Mouse (Mus musculus) kidney, embryonic 14.5 days (tissue): ENCODE measurements around the gene Ccz1. TPM values are rescaled to one million over a fixed set of nuclear protein-coding genes. Genes with fewer than 3 reads are reported as not detected.
A peak's percentile ranks its signal among the peaks of the same experiment; 100 is the strongest.

Source experiments
- ATAC-seq: fragments of 200-750 bp; cut with Nextera tagmentation; 2 replicates; pipeline ENCODE4 v1.8.0; 2017; ENCODE audit warnings: moderate number of reproducible peaks, mild to moderate bottlenecking, moderate TSS enrichment, moderate library complexity; ENCODE audit not compliant: low FRiP score, low TSS enrichment
- H3K27ac ChIP-seq: fragments of 300-500 bp; sonication (generic); 2 replicates; pipeline ENCODE4 v1.5.1; 2014; ENCODE audit warnings: low read depth, mild to moderate bottlenecking, low read length, moderate library complexity, mixed read lengths
- H3K27me3 ChIP-seq: fragments of 300-500 bp; sonication (generic); 2 replicates; pipeline ENCODE4 v1.6.1; 2014; ENCODE audit warnings: mild to moderate bottlenecking, low read length; ENCODE audit not compliant: control insufficient read depth, insufficient read depth
- H3K36me3 ChIP-seq: fragments of 300-500 bp; sonication (generic); 2 replicates; pipeline ENCODE4 v1.6.1; 2014; ENCODE audit warnings: low read length, mixed read lengths; ENCODE audit not compliant: control insufficient read depth, insufficient read depth
- H3K4me1 ChIP-seq: fragments of 300-500 bp; sonication (generic); 2 replicates; pipeline ENCODE4 v1.6.1; 2014; ENCODE audit warnings: low read length, mixed read lengths; ENCODE audit not compliant: control insufficient read depth, insufficient read depth
- H3K4me2 ChIP-seq: fragments of 300-500 bp; sonication (generic); replicated peaks from 2 replicates; pipeline ENCODE4 v1.6.1; 2014; ENCODE audit warnings: low read depth, mild to moderate bottlenecking, low read length
- H3K4me3 ChIP-seq: fragments of 300-500 bp; sonication (generic); 2 replicates; pipeline ENCODE4 v1.5.1; 2014; ENCODE audit warnings: mild to moderate bottlenecking, low read length
- H3K9ac ChIP-seq: fragments of 300-500 bp; sonication (generic); 2 replicates; pipeline ENCODE4 v1.6.1; 2014; ENCODE audit warnings: low read depth, mild to moderate bottlenecking, low read length, moderate library complexity
- H3K9me3 ChIP-seq: fragments of 300-500 bp; sonication (generic); 2 replicates; pipeline ENCODE4 v1.6.1; 2016; ENCODE audit warnings: low read length; ENCODE audit not compliant: control insufficient read depth
- WGBS: fragments of 180-500 bp; shearing (Covaris S2); extraction: QIAGEN DNeasy Blood & Tissue Kit; methylation state at CpG from one replicate; pipeline ENCODE4 v1.1.7; 2014; 5-methylcytosine and 5-hydroxymethylcytosine counted together
- polyA plus RNA-seq: library from polyadenylated mRNA; unstranded; fragments of >200 nt; fragmentation: Nextera tagmentation; extraction: Ambion mirVana; gene quantifications from 2 replicates; pipeline ENCODE4 v1.2.1, GENCODE M21; 2014

Gene Ccz1
- polyA plus RNA-seq, 1 experiment from 2014 or later = 97.1 TPM

GRCm38 (mm10) chr5:143985381-143985780, 29.3 kb downstream of the Ccz1 start:
- Histone ChIP-seq H3K4me1 (0 out of 2 replicates have a peak, but pooled peaks cover 2% of the 10 kb centered on the region), H3K9ac (no peak overlapping the region), H3K27me3 (no peaks in the 10 kb centered on the region), H3K9me3 (no peaks in the 10 kb centered on the region), H3K36me3 (peaks cover 47% of the 10 kb centered on the region), H3K27ac (no peak overlapping the region), H3K4me2 (no peak overlapping the region), H3K4me3 (no peak overlapping the region)
- WGBS = 92% methylated on average over 7 of the region's 7 CpGs
- no peak for ATAC-seq

GRCm38 (mm10) chr5:143982361-143982760, 32.3 kb downstream of the Ccz1 start:
- no peaks in the 10 kb centered on the region for H3K27me3 ChIP-seq
- 0 out of 2 replicates have a peak, but pooled peaks cover 2% of the 10 kb centered on the region for H3K4me1 ChIP-seq
- peaks cover 17% of the 10 kb centered on the region for H3K36me3 ChIP-seq
- no peak for ATAC-seq
- H3K27ac ChIP-seq = no peak overlapping the region
- H3K9ac ChIP-seq = no peak overlapping the region
- WGBS = 80% methylated on average over 2 of the region's 2 CpGs
- no peak overlapping the region for H3K4me3 ChIP-seq
- no peak overlapping the region for H3K4me2 ChIP-seq
- no peaks in the 10 kb centered on the region for H3K9me3 ChIP-seq

GRCm38 (mm10) chr5:143980858-143981257, 33.8 kb downstream of the Ccz1 start:
- Histone ChIP-seq H3K4me3 (no peak overlapping the region), H3K9me3 (no peaks in the 10 kb centered on the region), H3K4me2 (no peak overlapping the region), H3K27ac (no peak overlapping the region), H3K36me3 (peaks cover 8% of the 10 kb centered on the region), H3K9ac (no peak overlapping the region), H3K27me3 (no peaks in the 10 kb centered on the region), H3K4me1 (0 out of 2 replicates have a peak, but pooled peaks cover 2% of the 10 kb centered on the region)
- WGBS = 27% methylated on average over 9 of the region's 9 CpGs
- 0 out of 2 replicates have a peak, but pooled peaks have one; percentile 60 for ATAC-seq

- Histone ChIP-seq H3K9me3 (no peaks in the 10 kb centered on the region), H3K27me3 (no peaks in the 10 kb centered on the region)
- 71% methylated on average over 16 of the region's 16 CpGs for WGBS
Observed at GRCm38 (mm10) chr5:143976726-143977431, 37.8 kb downstream of the Ccz1 start.

GRCm38 (mm10) chr5:143976232-143976631, 38.4 kb downstream of the Ccz1 start:
- no peak for ATAC-seq
- Histone ChIP-seq H3K4me1 (0 out of 2 replicates have a peak, but pooled peaks cover 2% of the 10 kb centered on the region), H3K27ac (no peak overlapping the region), H3K36me3 (no peaks in the 10 kb centered on the region), H3K4me2 (no peak overlapping the region), H3K9ac (no peak overlapping the region), H3K4me3 (no peak overlapping the region), H3K9me3 (no peaks in the 10 kb centered on the region), H3K27me3 (no peaks in the 10 kb centered on the region)
- 89% methylated on average over 11 of the region's 11 CpGs for WGBS

More at GRCm38 (mm10) chr5:143976726-143977431, 37.8 kb downstream of the Ccz1 start:
- Histone ChIP-seq H3K9ac (no peak overlapping the region), H3K4me1 (0 out of 2 replicates have a peak, but pooled peaks cover 2% of the 10 kb centered on the region), H3K36me3 (no peaks in the 10 kb centered on the region), H3K27ac (no peak overlapping the region), H3K4me3 (no peak overlapping the region), H3K4me2 (no peak overlapping the region)
- no peak for ATAC-seq

GRCm38 (mm10) chr5:143975631-143975933, 39.1 kb downstream of the Ccz1 start:
- Histone ChIP-seq H3K27me3 (no peaks in the 10 kb centered on the region), H3K36me3 (no peaks in the 10 kb centered on the region), H3K27ac (no peak overlapping the region), H3K4me1 (no peaks in the 10 kb centered on the region), H3K4me2 (no peak overlapping the region), H3K9ac (no peak overlapping the region), H3K9me3 (no peaks in the 10 kb centered on the region), H3K4me3 (no peak overlapping the region)
- 52% methylated on average over 2 of the region's 2 CpGs for WGBS
- ATAC-seq = peak; percentile 32; the same call in 1 of the 2 replicates

GRCm38 (mm10) chr5:143974931-143975630, 39.6 kb downstream of the Ccz1 start:
- Histone ChIP-seq H3K27me3 (no peaks in the 10 kb centered on the region), H3K27ac (no peak overlapping the region), H3K4me1 (no peaks in the 10 kb centered on the region), H3K4me3 (no peak overlapping the region), H3K9me3 (no peaks in the 10 kb centered on the region), H3K9ac (no peak overlapping the region), H3K36me3 (no peaks in the 10 kb centered on the region), H3K4me2 (no peak overlapping the region)
- ATAC-seq = peak; percentile 84
- WGBS = 44% methylated on average over 4 of the region's 4 CpGs

- ATAC-seq = no peak
- no peak overlapping the region for H3K9ac ChIP-seq
- no peak overlapping the region for H3K4me3 ChIP-seq
- H3K27ac ChIP-seq = no peak overlapping the region
- H3K9me3 ChIP-seq = no peaks in the 10 kb centered on the region
- no peak overlapping the region for H3K4me2 ChIP-seq
- no peaks in the 10 kb centered on the region for H3K36me3 ChIP-seq
- no peaks in the 10 kb centered on the region for H3K27me3 ChIP-seq
- 47% methylated on average over 3 of the region's 3 CpGs for WGBS
- no peaks in the 10 kb centered on the region for H3K4me1 ChIP-seq
Observed at GRCm38 (mm10) chr5:143972628-143973027, 42.0 kb downstream of the Ccz1 start.

GRCm38 (mm10) chr5:143966671-143967070, 48.0 kb downstream of the Ccz1 start:
- Histone ChIP-seq H3K27ac (no peak overlapping the region), H3K4me3 (no peak overlapping the region), H3K4me1 (no peaks in the 10 kb centered on the region), H3K4me2 (no peak overlapping the region), H3K9ac (no peak overlapping the region), H3K9me3 (no peaks in the 10 kb centered on the region), H3K27me3 (no peaks in the 10 kb centered on the region), H3K36me3 (no peaks in the 10 kb centered on the region)
- ATAC-seq = no peak
- WGBS = 90% methylated on average over 12 of the region's 12 CpGs
